Mouse (Mus musculus) common myeloid progenitor, adult 5-6 weeks (primary cell): ENCODE results near the gene Vmn2r100. TPM values are rescaled to one million over a fixed set of nuclear protein-coding genes. Genes with fewer than 3 reads are reported as not detected.

Source experiments
- ATAC-seq: replicated peaks from 2 replicates; pipeline ENCODE4 v1.8.0; 2016; ENCODE audit warnings: low read depth, mild to moderate bottlenecking, moderate TSS enrichment, inconsistent platforms; ENCODE audit not compliant: poor library complexity, severe bottlenecking
- total RNA-seq: library from RNA; stranded (forward); fragments of 200-1000, 187-1606 nt; gene quantifications from 2 replicates; pipeline ENCODE4 v1.2.3, GENCODE M21; 2017

Vmn2r100 gene
- total RNA-seq, result not detected in 2 replicates

DNA sequence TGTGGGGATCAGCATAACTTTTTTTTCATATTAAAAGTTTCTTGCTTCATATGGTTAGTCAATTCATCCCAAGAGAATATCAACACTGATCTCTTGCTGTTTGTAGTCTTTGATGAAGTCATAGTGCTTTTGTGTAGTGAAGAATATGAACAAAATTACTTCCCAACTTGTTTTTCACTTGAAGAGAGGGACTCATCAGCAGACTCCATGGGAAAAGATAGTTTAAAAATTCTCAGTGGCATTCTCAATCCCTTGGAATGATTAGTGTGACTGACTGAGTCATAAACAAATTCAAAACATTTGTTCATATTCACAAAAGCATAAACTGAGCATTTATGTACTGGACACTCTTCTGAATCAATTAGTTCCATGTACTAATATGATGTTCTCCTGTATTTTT lies at the start of gene Vmn2r100:
Gene Vmn2r100, plus strand, starts transcription at position 301 of the 400 bp plus-strand sequence.
- no peak for ATAC-seq

- ATAC-seq, result no peak
Measured at GRCm38 (mm10) chr17:19482866-19483265, 21.7 kb upstream of the Vmn2r100 start.

GRCm38 (mm10) chr17:19576927-19577326 lies 72.4 kb downstream of the Vmn2r100 start, which contains the start of gene Vmn2r101:
Gene Vmn2r101, plus strand, starts transcription at chr17:19577227.
- ATAC-seq, result no peak

Other genes with a start within 250 kb of the Vmn2r100 start
- not detected in 2 replicates for gene Vmn2r99, start 142.8 kb upstream of the Vmn2r100 start, total RNA-seq
- not detected in 2 replicates for gene Vmn2r101, start 72.5 kb downstream of the Vmn2r100 start, total RNA-seq
- not detected in 2 replicates for gene Vmn2r102, start 155.6 kb downstream of the Vmn2r100 start, total RNA-seq